Mouse (Mus musculus) lung, embryonic 16.5 days (tissue): ENCODE results near the gene Cdon. TPM values are rescaled to one million over a fixed set of nuclear protein-coding genes. Genes with fewer than 3 reads are reported as not detected.
A peak's percentile ranks its signal among the peaks of the same experiment; 100 is the strongest.

ENCODE experiments used
- ATAC-seq: fragments of 200-750 bp; cut with Nextera tagmentation; 2 replicates; pipeline ENCODE4 v1.8.0; 2017; ENCODE audit warnings: low read depth, mild to moderate bottlenecking, moderate library complexity
- H3K27ac ChIP-seq: fragments of 300-500 bp; sonication (generic); 2 replicates; pipeline ENCODE4 v1.5.1; 2014; ENCODE audit warnings: mild to moderate bottlenecking, control low read depth, low read length
- H3K27me3 ChIP-seq: fragments of 300-500 bp; sonication (generic); 2 replicates; pipeline ENCODE4 v1.6.1; 2014; ENCODE audit warnings: low read depth, low read length, mixed read lengths; ENCODE audit not compliant: control insufficient read depth, insufficient read depth
- H3K36me3 ChIP-seq: fragments of 300-500 bp; sonication (generic); 2 replicates; pipeline ENCODE4 v1.6.1; 2014; ENCODE audit warnings: low read length; ENCODE audit not compliant: control insufficient read depth, insufficient read depth
- H3K4me1 ChIP-seq: fragments of 300-500 bp; sonication (generic); replicated peaks from 2 replicates; pipeline ENCODE4 v1.6.1; 2014; ENCODE audit warnings: low read length, mixed read lengths; ENCODE audit not compliant: control insufficient read depth, insufficient read depth
- H3K4me2 ChIP-seq: fragments of 300-500 bp; sonication (generic); 2 replicates; pipeline ENCODE4 v1.6.1; 2014; ENCODE audit warnings: low read depth, low read length, control low read depth
- H3K4me3 ChIP-seq: fragments of 300-500 bp; sonication (generic); 2 replicates; pipeline ENCODE4 v1.5.1; 2014; ENCODE audit warnings: mild to moderate bottlenecking, low read length, control low read depth
- H3K9ac ChIP-seq: fragments of 300-500 bp; sonication (generic); 2 replicates; pipeline ENCODE4 v1.6.1; 2014; ENCODE audit warnings: low read length, control low read depth
- H3K9me3 ChIP-seq: fragments of 300-500 bp; sonication (generic); 2 replicates; pipeline ENCODE4 v1.6.1; 2016; ENCODE audit warnings: low read length; ENCODE audit not compliant: control insufficient read depth
- WGBS: fragments of 180-500 bp; shearing (Covaris S2); extraction: QIAGEN DNeasy Blood & Tissue Kit; methylation state at CpG from one replicate; pipeline ENCODE4 v1.1.7; 2014; 5-methylcytosine and 5-hydroxymethylcytosine counted together
- polyA plus RNA-seq: library from polyadenylated mRNA; unstranded; fragments of >200 nt; fragmentation: Nextera tagmentation; extraction: Ambion mirVana; gene quantifications from 2 replicates; pipeline ENCODE4 v1.2.1, GENCODE M21; 2015

Gene Cdon
- polyA plus RNA-seq, result 3.2 and 3.6 TPM in 2 replicates

DNA sequence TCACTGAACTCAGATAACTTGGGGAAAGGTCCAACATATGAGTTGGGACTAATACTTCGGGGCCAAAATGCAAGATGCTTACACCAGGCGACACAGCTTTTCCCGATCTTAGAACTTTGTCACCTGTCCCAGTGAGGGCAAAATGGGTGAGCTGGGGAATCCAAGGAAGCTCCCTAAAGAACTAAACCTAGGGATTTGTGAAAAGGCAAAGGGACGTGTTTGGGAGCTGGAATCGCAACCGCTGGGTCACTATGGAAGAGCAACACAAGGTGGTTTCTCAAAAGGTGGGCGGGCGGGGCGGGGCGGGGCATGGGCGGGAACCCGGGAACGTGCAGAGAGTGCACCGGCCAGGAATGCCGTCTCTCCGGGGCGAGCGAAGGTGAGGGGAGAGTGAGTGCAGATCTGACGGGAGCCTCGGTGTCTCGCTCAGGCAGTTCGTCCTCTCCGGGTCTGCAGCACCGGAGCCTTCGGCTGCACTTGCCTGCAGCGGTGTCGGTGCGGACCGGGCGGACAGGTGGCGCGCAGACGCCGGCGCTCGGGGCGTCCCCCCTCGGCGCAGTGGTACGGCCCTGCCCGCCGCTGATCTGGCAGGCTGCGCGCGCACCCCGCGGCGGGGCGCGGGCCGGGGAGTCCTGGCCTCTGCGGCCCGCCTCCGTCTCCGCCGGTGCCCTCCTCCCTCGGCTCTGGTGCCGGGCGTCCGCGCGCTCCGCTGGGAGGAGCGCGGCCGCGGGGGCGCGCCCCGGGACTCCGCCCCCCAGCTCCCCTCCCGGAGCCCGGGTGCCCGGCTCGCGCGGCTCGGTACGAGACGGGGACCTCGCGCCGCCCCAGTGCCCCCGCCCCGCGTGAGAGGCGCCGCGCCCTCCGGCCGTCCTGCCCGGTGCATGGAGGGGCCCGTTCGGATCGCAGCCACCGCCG, at the start of gene Cdon:
Gene Cdon (plus strand): TSS at position 324 of the 915 bp plus-strand sequence.
- peak within 1 kb of the TSS; percentile 95 for H3K9ac ChIP-seq
- peak; percentile 98 for ATAC-seq
- H3K27ac ChIP-seq, result peak within 1 kb of the TSS; percentile 85
- H3K36me3 ChIP-seq, result no peaks in the 10 kb centered on the region
- H3K4me2 ChIP-seq, result peak within 1 kb of the TSS; percentile 88
- under 1% methylated on average over 68 of the region's 97 CpGs for WGBS
- H3K27me3 ChIP-seq, result peaks cover 13% of the 10 kb centered on the region; the same call in 1 of the 2 replicates
- peak within 1 kb of the TSS; percentile 94 for H3K4me3 ChIP-seq
- peaks cover 6% of the 10 kb centered on the region for H3K4me1 ChIP-seq
- H3K9me3 ChIP-seq, result no peaks in the 10 kb centered on the region

DNA sequence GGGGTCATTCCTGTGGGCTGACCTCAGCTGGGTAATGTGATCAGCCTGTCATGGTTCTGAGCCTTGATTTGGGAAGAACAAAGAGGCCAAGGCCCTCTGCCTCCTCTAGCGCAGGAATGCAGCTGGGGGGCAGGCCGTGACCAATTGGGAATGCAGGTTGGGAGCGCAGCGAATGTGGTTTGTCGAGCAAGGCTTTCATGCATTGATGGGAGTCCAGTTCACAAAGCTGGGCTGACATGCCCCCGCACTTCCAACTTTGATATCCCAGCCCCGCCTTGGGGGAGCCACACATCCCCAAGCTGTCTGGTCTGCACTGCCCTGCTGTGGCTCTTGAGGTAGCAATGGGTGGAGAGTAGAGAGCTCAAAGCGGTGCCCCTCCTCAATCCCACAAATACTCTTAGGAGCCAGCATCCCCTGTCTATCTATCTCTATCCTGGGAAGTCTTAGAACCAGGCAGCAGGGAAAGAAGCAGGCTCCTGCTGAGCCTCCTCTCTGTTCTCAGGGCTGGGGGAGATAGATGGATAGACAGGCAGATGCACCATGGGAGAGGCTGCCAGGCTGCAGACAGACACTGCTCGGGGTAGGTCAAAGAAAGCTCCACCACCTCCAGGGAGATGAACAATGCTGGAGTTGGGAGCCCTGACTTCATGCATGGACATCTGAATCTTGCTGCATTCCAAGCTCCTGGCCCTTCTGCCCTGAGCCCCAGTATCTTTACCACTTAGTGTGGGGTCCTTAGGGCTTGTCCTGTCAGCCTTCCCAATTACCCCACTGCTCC, 48.4 kb upstream of the Cdon start:
- ATAC-seq, result no peak

DNA sequence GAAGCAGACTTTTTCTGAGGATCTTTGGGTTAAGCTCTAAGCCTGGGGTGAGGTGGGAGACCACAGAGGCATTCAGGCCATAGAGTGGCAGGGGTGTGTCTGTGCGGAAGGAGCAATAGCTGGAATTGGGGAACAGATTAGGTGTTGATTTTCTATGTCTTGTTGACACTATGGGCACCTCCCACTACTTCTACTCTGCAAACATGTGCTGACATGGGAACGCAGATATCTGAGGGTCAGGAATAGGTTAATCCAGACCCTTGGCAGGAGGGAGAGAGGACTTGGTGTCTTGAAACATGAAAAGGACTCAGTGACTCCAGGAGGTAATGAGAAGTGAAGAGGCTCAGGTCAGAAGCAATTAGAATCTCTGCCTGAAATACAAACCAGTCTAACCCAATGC, 43.0 kb upstream of the Cdon start:
- H3K27ac ChIP-seq, result no peak overlapping the region
- H3K4me1 ChIP-seq, result no peaks in the 10 kb centered on the region
- no peak overlapping the region for H3K9ac ChIP-seq
- no peak overlapping the region for H3K4me2 ChIP-seq
- WGBS, result 43% methylated on average over 2 of the region's 2 CpGs
- H3K9me3 ChIP-seq, result no peaks in the 10 kb centered on the region
- no peaks in the 10 kb centered on the region for H3K27me3 ChIP-seq
- no peak overlapping the region for H3K4me3 ChIP-seq
- ATAC-seq, result no peak
- no peaks in the 10 kb centered on the region for H3K36me3 ChIP-seq

More for the DNA sequence above, 48.4 kb upstream of the Cdon start:
- H3K4me3 ChIP-seq, result no peak overlapping the region
- H3K36me3 ChIP-seq, result no peaks in the 10 kb centered on the region
- no peaks in the 10 kb centered on the region for H3K27me3 ChIP-seq
- no peak overlapping the region for H3K9ac ChIP-seq
- no peaks in the 10 kb centered on the region for H3K9me3 ChIP-seq
- no peak overlapping the region for H3K4me2 ChIP-seq
- WGBS, result 50% methylated on average over 9 of the region's 9 CpGs
- no peak overlapping the region for H3K27ac ChIP-seq
- no peaks in the 10 kb centered on the region for H3K4me1 ChIP-seq

DNA sequence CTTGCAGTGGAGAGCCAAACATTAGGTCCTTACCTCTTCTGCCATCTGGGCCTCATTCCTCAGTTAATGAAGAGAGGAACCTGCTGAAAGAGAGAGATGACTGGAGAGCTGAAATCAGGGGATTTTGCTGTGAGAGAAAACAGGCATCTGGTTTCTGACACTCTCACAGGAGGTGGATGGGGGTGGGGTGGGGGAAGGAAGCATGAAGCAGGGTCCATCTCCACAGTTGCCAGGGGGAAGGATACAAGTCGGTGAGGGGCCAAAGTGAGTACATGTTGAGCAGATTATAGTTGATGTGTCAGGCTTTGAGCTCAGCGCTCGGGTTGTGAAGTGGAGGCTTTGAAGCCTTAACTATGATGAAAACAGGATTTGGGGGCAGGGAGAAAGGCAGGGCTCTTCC, 41.9 kb upstream of the Cdon start:
- Histone ChIP-seq H3K9me3 (no peaks in the 10 kb centered on the region), H3K36me3 (no peaks in the 10 kb centered on the region), H3K27me3 (no peaks in the 10 kb centered on the region), H3K9ac (no peak overlapping the region), H3K4me1 (no peaks in the 10 kb centered on the region), H3K27ac (no peak overlapping the region), H3K4me2 (no peak overlapping the region), H3K4me3 (no peak overlapping the region)
- ATAC-seq, result no peak
- WGBS, result 65% methylated on average over 3 of the region's 3 CpGs

DNA sequence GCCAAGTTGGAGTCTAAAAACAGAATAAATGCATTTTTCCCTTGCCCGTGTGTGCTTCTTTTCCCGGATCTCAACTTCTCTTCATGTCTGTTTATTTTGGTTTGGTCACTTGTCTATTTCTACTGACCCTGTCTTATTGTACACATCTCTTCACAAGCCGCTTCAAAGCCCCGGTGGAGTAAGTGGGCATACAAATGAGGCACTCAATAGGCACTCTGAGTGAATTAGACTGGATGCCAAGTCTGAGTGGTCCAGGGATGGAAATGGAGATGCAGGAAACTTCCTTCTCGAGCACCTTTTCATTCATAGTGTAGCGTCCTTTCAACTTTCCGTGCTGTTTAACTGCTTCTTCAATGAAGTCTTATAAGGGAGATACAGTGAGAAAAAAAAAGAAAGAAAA, 21.0 kb upstream of the Cdon start:
- Histone ChIP-seq H3K27me3 (no peaks in the 10 kb centered on the region; the same call in 1 of the 2 replicates), H3K9ac (no peak overlapping the region), H3K4me2 (no peak overlapping the region), H3K9me3 (no peaks in the 10 kb centered on the region), H3K36me3 (no peaks in the 10 kb centered on the region), H3K27ac (no peak overlapping the region), H3K4me3 (no peak overlapping the region), H3K4me1 (no peaks in the 10 kb centered on the region; the same call in 1 of the 2 replicates)
- no peak for ATAC-seq
- WGBS, result 15% methylated on average over 7 of the region's 7 CpGs

DNA sequence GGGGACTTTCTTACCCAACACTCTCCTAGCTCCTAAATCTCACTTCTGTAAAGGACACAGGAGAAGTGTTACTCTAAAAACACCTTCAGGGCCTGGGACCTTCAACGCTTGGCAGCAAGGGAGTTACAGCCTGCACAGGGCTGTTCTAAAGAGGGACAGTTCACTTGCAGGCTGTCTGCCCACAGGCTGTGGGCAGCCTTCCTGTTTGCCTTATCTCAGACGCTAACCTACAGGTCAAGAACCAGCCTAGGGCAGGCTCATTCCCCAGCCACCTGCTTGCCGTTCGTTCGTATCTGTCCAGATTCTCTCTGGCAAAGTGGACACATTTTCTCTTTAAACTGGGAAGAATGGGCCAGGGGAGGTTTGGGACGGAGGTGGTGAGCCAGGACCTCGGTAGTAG, 20.5 kb upstream of the Cdon start:
- H3K36me3 ChIP-seq, result no peaks in the 10 kb centered on the region
- H3K4me3 ChIP-seq, result no peak overlapping the region
- ATAC-seq, result no peak
- H3K27ac ChIP-seq, result no peak overlapping the region
- no peaks in the 10 kb centered on the region; the same call in 1 of the 2 replicates for H3K4me1 ChIP-seq
- no peaks in the 10 kb centered on the region; the same call in 1 of the 2 replicates for H3K27me3 ChIP-seq
- H3K4me2 ChIP-seq, result no peak overlapping the region
- no peaks in the 10 kb centered on the region for H3K9me3 ChIP-seq
- 11% methylated on average over 7 of the region's 7 CpGs for WGBS
- no peak overlapping the region for H3K9ac ChIP-seq

DNA sequence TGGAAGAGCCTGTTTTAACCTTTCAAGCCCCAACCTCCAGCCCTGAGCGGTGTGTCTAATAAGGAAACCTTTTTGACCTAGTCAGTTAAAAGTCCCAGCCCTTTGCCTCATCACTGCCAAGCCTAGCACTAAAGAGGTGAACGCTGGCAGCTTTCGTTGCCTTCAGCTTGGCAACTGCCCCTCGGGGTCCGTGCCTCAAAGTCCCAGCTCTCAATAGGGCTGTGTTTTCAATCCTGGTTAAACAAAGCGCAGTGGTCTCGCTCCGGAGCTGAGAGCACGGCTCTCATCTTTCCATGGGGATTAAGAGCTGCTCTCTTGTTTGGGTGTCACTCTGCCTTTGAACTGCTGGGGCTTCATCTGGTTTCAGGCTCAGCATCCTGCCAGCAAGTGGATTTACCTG, 20.1 kb upstream of the Cdon start:
- Histone ChIP-seq H3K9ac (no peak overlapping the region), H3K4me3 (no peak overlapping the region), H3K27me3 (no peaks in the 10 kb centered on the region; the same call in 1 of the 2 replicates), H3K4me1 (no peaks in the 10 kb centered on the region; the same call in 1 of the 2 replicates), H3K36me3 (no peaks in the 10 kb centered on the region), H3K9me3 (no peaks in the 10 kb centered on the region), H3K4me2 (no peak overlapping the region), H3K27ac (no peak overlapping the region)
- ATAC-seq, result no peak
- 5% methylated on average over 9 of the region's 9 CpGs for WGBS

DNA sequence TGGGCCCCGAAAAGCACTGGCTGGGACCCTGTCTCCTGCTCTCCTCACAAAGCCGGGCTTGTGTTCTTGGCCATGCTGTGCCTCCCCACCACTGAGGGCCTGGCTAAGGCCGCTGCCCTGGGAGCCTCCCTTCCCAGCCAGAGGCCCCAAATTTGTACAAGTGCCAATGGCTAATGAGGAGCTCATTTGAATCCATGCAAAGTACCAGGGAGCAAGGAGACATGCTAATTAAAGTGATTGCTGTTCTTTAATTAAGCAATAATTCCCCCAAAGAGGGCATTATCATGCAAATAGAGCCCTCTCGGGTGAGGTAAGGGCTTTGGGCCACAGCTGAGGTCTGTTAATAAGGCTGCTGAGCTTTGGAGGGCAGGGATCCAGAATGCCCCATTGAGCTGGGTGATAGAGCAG, 18.3 kb upstream of the Cdon start:
- Histone ChIP-seq H3K4me3 (no peak overlapping the region), H3K4me1 (no peaks in the 10 kb centered on the region; the same call in 1 of the 2 replicates), H3K9me3 (no peaks in the 10 kb centered on the region), H3K9ac (no peak overlapping the region), H3K27me3 (no peaks in the 10 kb centered on the region; the same call in 1 of the 2 replicates), H3K27ac (no peak overlapping the region), H3K36me3 (no peaks in the 10 kb centered on the region), H3K4me2 (no peak overlapping the region)
- WGBS, result 76% methylated on average over 4 of the region's 4 CpGs
- ATAC-seq, result no peak

DNA sequence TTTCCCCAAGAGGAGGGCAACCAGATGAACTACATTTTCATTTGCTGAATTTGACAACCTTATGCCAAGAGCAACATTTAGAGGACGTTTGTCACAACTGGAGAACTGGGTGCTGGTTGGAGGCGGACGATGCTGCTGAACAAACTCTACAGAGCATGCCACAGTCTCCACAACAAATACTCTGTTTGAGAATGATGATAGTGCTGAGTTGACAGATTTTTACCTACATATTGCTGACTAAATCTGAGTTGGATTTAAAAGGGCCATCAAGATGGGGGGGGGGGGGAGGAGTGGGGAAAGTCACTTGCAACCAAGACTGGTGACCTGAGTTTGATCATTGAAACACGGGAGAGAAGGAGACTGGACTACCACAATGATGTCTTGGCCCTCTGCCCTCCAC, 17.4 kb upstream of the Cdon start:
- H3K9me3 ChIP-seq, result no peaks in the 10 kb centered on the region
- no peak overlapping the region for H3K4me3 ChIP-seq
- H3K4me2 ChIP-seq, result no peak overlapping the region
- H3K9ac ChIP-seq, result no peak overlapping the region
- H3K36me3 ChIP-seq, result no peaks in the 10 kb centered on the region
- no peaks in the 10 kb centered on the region; the same call in 1 of the 2 replicates for H3K4me1 ChIP-seq
- no peak overlapping the region for H3K27ac ChIP-seq
- WGBS, result 69% methylated on average over 4 of the region's 4 CpGs
- no peaks in the 10 kb centered on the region; the same call in 1 of the 2 replicates for H3K27me3 ChIP-seq
- no peak for ATAC-seq
